Mouse (Mus musculus) midbrain, embryonic 15.5 days (tissue): Measurements from ENCODE around the gene Prdm11. TPM values are rescaled to one million over a fixed set of nuclear protein-coding genes. Genes with fewer than 3 reads are reported as not detected.

ENCODE experiments used
- ATAC-seq: fragments of 200-750 bp; cut with Nextera tagmentation; replicated peaks from 2 replicates; pipeline ENCODE4 v1.8.0; 2017; ENCODE audit warnings: moderate TSS enrichment
- H3K27ac ChIP-seq: fragments of 300-500 bp; sonication (generic); 2 replicates; pipeline ENCODE4 v1.5.1; 2015; ENCODE audit warnings: mild to moderate bottlenecking, inconsistent platforms
- H3K27me3 ChIP-seq: fragments of 300-500 bp; sonication (generic); replicated peaks from 2 replicates; pipeline ENCODE4 v1.6.1; 2015; ENCODE audit warnings: inconsistent platforms
- H3K36me3 ChIP-seq: fragments of 300-500 bp; sonication (generic); replicated peaks from 2 replicates; pipeline ENCODE4 v1.6.1; 2015; ENCODE audit warnings: inconsistent platforms
- H3K4me1 ChIP-seq: fragments of 300-500 bp; sonication (generic); 2 replicates; pipeline ENCODE4 v1.6.1; 2015; ENCODE audit warnings: inconsistent platforms
- H3K4me2 ChIP-seq: fragments of 300-500 bp; sonication (generic); 2 replicates; pipeline ENCODE4 v1.6.1; 2015; ENCODE audit warnings: inconsistent platforms, mild to moderate bottlenecking, moderate library complexity
- H3K4me3 ChIP-seq: fragments of 300-500 bp; sonication (generic); 2 replicates; pipeline ENCODE4 v1.5.1; 2015; ENCODE audit warnings: mild to moderate bottlenecking, inconsistent platforms
- H3K9ac ChIP-seq: fragments of 300-500 bp; sonication (generic); 2 replicates; pipeline ENCODE4 v1.6.1; 2015; ENCODE audit warnings: mild to moderate bottlenecking, inconsistent platforms
- H3K9me3 ChIP-seq: fragments of 300-500 bp; sonication (generic); 2 replicates; pipeline ENCODE4 v1.6.1; 2016; ENCODE audit warnings: inconsistent platforms
- WGBS: fragments of 180-500 bp; shearing (Covaris S2); methylation state at CpG from one replicate; pipeline ENCODE4 v1.1.7; 2015; ENCODE audit warnings: mixed read lengths; 5-methylcytosine and 5-hydroxymethylcytosine counted together
- polyA plus RNA-seq: library from polyadenylated mRNA; unstranded; fragments of >200 nt; fragmentation: Nextera tagmentation; extraction: Ambion mirVana; gene quantifications from 2 replicates; pipeline ENCODE4 v1.2.1, GENCODE M21; 2015

Gene Prdm11
- polyA plus RNA-seq, 1 experiment from 2014 or later = 3.5 TPM

DNA sequence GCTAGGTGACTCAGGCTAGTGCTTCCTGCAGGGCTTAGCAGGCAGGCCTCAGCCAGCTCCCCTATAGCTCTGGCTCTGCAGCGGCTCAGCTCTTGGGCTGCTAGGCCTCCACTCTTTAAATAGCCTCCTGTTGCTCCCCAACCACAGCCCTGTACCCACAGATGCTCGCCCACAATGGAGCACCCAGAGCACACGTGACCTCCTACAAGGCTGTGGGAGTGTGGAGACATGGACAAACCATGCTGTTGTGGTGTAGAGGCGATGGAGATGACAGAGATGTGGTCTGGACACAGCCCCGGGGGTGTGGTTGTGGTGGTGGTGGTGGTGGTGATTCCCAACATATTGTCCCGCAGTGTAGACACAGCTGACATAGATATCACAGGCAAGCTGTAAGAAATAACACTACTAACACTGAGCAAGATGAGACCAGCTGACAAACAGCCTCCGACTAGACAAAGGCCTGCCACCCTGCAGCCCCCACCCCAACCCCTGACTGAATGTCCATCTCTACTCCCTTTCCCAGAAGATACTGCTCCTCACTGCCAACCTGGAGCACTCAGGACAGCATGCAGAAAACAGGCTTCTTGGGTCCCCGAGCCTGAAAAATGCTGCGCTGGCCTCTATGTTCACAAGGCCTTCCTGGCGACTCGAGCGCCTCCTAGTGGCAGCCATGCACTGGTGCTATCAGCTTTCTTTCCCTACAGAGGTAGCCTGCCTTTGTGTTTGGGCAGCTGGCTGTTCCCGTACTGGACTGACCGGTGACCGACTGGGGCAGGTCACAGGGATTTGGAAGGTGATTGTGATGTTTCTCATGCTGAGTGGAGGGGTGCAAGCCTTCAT lies 30.0 kb upstream of the Prdm11 start:
- no peaks in the 10 kb centered on the region for H3K9me3 ChIP-seq
- H3K4me2 ChIP-seq = no peak overlapping the region
- H3K36me3 ChIP-seq = no peaks in the 10 kb centered on the region
- 44% methylated on average over 15 of the region's 15 CpGs for WGBS
- no peak overlapping the region for H3K27ac ChIP-seq
- no peak overlapping the region for H3K9ac ChIP-seq
- H3K4me3 ChIP-seq = no peak overlapping the region
- H3K27me3 ChIP-seq = no peaks in the 10 kb centered on the region
- 0 out of 2 replicates have a peak, but pooled peaks have one; percentile 20 for ATAC-seq
- H3K4me1 ChIP-seq = peaks cover 9% of the 10 kb centered on the region

DNA sequence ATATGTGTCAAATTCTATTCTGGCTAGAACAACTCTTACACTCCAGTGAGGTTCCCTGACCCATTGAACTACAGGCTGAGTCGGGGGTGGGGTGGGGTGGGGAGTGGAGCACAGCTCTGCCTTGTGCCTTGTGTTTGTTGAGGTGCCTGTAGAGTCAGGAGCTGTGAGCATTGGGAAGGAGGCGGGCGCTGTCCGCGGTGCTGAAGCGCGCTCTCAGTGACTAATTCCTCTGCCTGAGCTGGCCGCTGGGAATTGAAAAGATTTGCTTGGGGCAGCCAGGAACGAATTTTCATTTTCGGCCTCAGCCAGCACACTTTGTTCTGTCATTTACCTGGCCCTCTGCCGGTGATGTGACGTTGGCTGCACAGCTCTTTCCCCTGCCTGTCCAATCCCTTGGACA lies 25.7 kb upstream of the Prdm11 start:
- WGBS = 3% methylated on average over 12 of the region's 12 CpGs

DNA sequence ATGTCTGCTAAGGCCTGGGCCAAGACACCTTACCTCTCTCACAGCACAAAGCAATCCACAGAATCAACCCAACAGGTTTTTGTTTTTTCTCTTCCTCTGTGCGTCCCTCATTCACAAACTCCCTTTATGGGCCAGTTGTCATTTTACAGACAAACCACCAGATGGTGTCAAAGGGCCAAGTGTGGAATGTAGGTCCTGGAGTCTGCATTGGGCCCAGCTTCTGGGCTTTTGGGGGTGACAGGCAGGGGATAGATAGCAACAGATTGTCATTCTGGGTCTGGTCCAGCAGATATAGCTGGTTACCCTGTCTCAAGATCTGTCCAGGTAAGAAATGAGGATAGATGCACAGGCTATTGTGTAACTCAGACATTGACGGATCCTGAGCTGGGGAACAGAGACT lies 23.0 kb upstream of the Prdm11 start:
- H3K9ac ChIP-seq = no peak overlapping the region
- no peak overlapping the region for H3K27ac ChIP-seq
- H3K4me3 ChIP-seq = no peak overlapping the region
- ATAC-seq = peak; percentile 43
- peaks cover 9% of the 10 kb centered on the region for H3K4me1 ChIP-seq
- H3K9me3 ChIP-seq = no peaks in the 10 kb centered on the region
- no peaks in the 10 kb centered on the region for H3K36me3 ChIP-seq
- H3K27me3 ChIP-seq = no peaks in the 10 kb centered on the region
- H3K4me2 ChIP-seq = no peak overlapping the region
- 31% methylated on average over 2 of the region's 2 CpGs for whole genome bisulfite sequencing

More for the DNA sequence above, 25.7 kb upstream of the Prdm11 start:
- no peaks in the 10 kb centered on the region for H3K36me3 ChIP-seq
- no peak overlapping the region for H3K9ac ChIP-seq
- peak overlapping the region; percentile 16; the same call in 1 of the 2 replicates for H3K4me2 ChIP-seq
- ATAC-seq = no peak
- no peaks in the 10 kb centered on the region for H3K9me3 ChIP-seq
- no peak overlapping the region for H3K27ac ChIP-seq
- H3K27me3 ChIP-seq = no peaks in the 10 kb centered on the region
- no peak overlapping the region for H3K4me3 ChIP-seq
- H3K4me1 ChIP-seq = peaks cover 9% of the 10 kb centered on the region

DNA sequence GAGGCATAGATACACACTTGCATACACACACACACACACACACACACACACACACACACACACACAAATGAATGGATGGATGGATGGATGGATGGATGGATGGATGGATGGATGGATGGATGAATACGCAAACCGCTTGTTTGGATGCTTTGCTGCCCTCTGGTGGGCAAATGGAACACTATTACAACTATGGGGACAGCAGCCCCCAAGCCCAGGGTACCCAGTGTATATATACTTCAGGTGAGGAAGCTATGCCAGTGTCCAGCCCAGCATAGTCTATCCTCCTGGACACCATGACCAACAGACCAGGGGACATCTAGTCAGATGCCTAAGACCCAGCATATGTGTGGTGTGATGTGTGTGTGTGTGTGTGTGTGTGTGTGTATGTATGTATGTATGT lies 17.4 kb upstream of the Prdm11 start:
- H3K4me1 ChIP-seq = no peaks in the 10 kb centered on the region
- H3K9ac ChIP-seq = no peak overlapping the region
- H3K9me3 ChIP-seq = no peaks in the 10 kb centered on the region
- ATAC-seq = peak; percentile 55; the same call in 1 of the 2 replicates
- 7% methylated on average over 2 of the region's 2 CpGs for WGBS
- H3K36me3 ChIP-seq = no peaks in the 10 kb centered on the region
- no peaks in the 10 kb centered on the region for H3K27me3 ChIP-seq
- H3K4me2 ChIP-seq = no peak overlapping the region
- H3K27ac ChIP-seq = no peak overlapping the region
- H3K4me3 ChIP-seq = no peak overlapping the region

DNA sequence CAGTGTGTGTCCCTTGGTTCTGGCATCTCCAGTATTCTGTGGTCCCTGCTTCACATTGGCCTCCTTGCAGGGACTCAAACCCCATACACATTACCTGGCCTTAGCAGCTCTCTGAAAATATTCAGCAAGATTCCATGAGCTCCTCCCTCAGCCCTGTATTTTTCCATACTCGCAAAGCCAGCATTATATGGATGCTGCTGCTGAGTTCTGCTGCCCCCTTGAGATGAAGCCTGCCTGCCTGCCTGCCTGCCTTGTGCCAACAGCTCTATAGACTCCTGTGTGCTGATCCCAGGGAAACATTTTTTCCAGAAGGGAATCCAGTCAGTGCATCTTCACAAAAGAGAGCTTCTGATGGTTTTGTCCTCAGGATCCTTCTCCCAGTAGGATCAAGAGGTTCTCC lies 5.9 kb upstream of the Prdm11 start:
- Histone ChIP-seq H3K4me3 (no peak overlapping the region), H3K4me2 (no peak overlapping the region), H3K27me3 (no peaks in the 10 kb centered on the region), H3K4me1 (no peaks in the 10 kb centered on the region), H3K9ac (no peak overlapping the region), H3K27ac (no peak overlapping the region), H3K9me3 (no peaks in the 10 kb centered on the region), H3K36me3 (no peaks in the 10 kb centered on the region)
- WGBS = 44% methylated on average over 1 of the region's 1 CpGs
- ATAC-seq = no peak

DNA sequence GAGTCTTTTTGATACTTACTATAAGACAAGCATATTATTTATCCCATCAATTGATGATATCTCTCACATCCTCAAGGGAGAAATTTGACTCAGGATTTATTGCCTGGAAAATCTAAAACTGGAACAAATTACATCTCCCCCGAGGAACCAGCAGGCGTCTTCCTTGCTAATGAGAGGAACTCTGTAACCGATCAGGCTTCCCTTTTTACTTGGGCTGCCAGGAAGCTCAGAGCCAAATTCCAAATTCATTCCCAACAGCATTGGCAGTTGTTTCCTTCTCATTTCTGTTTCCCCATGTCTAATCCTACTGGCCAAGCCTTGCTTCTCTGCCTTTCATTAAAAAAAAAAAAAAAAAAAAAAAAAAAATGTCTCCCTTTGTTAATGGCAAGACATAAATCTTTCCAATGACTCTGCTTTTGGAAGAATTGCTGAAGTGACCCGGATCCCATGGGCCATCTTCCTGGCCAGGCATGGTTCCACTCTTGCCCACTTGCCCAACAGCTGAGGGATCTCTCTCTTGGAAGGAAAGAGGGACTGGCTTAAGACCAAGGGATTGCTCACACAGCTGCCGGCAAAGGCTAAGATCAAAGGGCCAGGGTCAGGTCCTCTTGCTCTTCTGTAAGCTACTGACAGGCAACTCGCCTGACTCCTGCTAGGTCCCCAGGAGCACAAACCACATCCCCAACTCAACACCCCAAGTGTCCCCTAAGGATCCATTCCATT lies 2.8 kb upstream of the Prdm11 start:
- WGBS = 53% methylated on average over 6 of the region's 6 CpGs
- no peaks in the 10 kb centered on the region for H3K9me3 ChIP-seq
- H3K4me2 ChIP-seq = no peak overlapping the region
- H3K36me3 ChIP-seq = no peaks in the 10 kb centered on the region
- H3K27me3 ChIP-seq = no peaks in the 10 kb centered on the region
- ATAC-seq = no peak
- H3K9ac ChIP-seq = no peak overlapping the region
- H3K4me1 ChIP-seq = peaks cover 20% of the 10 kb centered on the region
- no peak overlapping the region for H3K27ac ChIP-seq
- H3K4me3 ChIP-seq = no peak overlapping the region

DNA sequence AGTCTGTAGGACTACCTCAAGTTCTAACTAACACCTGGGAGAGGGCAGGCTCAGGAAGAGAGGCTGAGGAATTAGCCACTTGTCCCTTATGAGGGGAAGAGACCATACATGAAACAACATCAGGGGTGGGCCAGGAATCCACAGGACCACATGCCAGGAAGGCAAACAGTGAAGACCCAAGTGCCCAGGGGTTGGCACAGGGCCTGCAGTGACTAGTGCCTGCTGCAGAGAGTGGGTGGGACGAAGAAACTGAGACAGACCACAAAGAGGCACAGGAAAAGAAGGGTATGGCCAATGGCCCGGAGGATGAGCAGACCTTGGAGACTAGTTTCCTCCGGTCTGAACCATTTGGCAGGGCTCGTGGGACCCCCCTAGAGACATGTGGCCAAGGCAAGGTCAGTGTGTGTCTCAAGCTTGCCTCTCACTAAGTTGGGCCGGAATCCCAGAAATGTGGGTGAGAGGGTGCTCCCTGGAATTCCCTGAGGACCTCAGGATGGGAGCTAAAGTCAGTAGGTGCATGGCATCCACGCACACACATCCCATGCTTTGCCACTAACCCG lies 1.6 kb upstream of the Prdm11 start:
- Histone ChIP-seq H3K4me3 (no peak overlapping the region), H3K4me2 (no peak overlapping the region), H3K27ac (no peak overlapping the region), H3K27me3 (no peaks in the 10 kb centered on the region), H3K36me3 (no peaks in the 10 kb centered on the region), H3K9ac (no peak overlapping the region), H3K9me3 (no peaks in the 10 kb centered on the region), H3K4me1 (peaks cover 22% of the 10 kb centered on the region)
- ATAC-seq = no peak
- WGBS = 91% methylated on average over 7 of the region's 7 CpGs

DNA sequence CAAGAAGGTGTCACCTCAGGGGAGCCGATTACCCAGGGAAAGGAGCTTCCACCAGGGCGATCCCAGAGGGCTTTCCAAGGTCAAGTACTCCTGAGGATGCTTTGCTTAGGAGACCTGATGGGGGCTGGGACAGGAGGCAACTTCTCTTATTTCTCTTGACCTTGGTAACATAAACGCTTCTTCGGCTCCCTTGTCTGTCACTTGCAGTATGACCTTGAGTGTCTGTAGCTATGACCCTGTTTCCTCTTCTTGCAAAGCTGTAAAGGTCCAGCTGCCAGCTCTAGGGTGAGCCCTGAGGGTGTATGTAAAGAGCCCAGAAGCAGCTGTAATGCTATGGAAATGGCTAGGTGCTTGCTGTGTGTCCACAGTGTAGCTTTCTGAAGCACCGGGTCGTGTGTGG lies 1.1 kb upstream of the Prdm11 start:
- Histone ChIP-seq H3K4me3 (no peak overlapping the region), H3K36me3 (no peaks in the 10 kb centered on the region), H3K9ac (no peak overlapping the region), H3K4me1 (peaks cover 22% of the 10 kb centered on the region), H3K9me3 (no peaks in the 10 kb centered on the region), H3K27ac (no peak overlapping the region), H3K27me3 (no peaks in the 10 kb centered on the region), H3K4me2 (no peak overlapping the region; the same call in 1 of the 2 replicates)
- 85% methylated on average over 6 of the region's 6 CpGs for WGBS
- no peak for ATAC-seq

DNA sequence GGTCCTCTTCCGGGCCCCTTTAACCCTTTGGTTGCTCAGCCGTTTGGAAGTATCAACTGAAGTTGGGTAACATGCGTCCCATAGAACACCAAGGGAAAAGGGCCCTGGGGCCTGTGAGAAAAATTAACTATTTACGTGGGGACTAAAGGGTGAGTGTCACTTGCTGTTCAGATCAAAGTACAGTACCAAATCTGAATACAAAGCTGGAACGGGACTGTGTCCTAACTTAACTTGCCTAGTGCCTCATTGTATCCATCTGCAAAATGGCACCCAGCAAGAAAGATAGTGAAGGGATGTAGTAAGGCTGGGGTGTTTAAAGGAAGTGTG lies 505 bp upstream of the Prdm11 start:
- Histone ChIP-seq H3K9ac (peak overlapping the region; percentile 91), H3K4me3 (peak overlapping the region; percentile 78), H3K27me3 (no peaks in the 10 kb centered on the region), H3K27ac (peak overlapping the region; percentile 92), H3K4me2 (peak overlapping the region; percentile 83), H3K36me3 (no peaks in the 10 kb centered on the region), H3K4me1 (peaks cover 25% of the 10 kb centered on the region), H3K9me3 (no peaks in the 10 kb centered on the region)
- WGBS = 22% methylated on average over 5 of the region's 5 CpGs
- ATAC-seq = no peak

DNA sequence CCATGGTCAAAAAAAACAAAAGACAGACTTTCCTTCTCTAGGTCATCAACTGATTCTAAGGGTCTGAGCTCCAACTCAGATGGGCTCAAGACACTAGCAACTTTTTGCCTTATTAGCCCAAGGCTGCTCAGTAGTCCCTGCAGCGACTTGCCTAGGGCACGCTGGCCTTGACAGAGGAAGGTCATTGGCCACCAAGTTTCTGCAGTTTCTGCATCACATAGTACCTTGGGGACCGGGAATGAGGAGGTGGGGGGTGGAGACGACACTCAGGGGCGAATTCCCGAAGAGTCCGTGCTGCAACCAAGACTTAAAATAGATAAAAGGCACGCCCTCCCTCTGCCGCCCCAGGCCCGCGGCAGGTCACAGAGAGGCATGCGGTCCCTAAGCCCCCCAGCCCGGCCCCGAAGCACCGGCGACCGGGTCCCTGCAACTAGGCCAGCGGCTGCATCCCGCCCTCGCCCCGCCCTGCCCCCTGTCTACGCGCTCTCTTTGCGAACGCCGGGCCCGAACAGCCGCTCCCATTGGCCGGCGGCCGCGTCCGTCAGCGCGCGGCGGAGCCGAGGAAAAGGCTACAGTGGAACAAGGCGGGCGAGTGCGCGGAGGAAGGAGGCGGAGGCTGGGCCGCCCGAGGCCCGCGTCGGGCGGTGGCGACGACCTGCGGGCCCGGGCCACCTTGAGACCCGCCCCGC lies 694 bp downstream of the Prdm11 start:
- peak overlapping the region; percentile 92 for H3K27ac ChIP-seq
- no peaks in the 10 kb centered on the region for H3K9me3 ChIP-seq
- H3K36me3 ChIP-seq = no peaks in the 10 kb centered on the region
- WGBS = under 1% methylated on average over 48 of the region's 55 CpGs
- no peaks in the 10 kb centered on the region for H3K27me3 ChIP-seq
- peaks cover 28% of the 10 kb centered on the region for H3K4me1 ChIP-seq
- H3K4me3 ChIP-seq = peak overlapping the region; percentile 78
- peak overlapping the region; percentile 83 for H3K4me2 ChIP-seq
- ATAC-seq = peak; percentile 96
- H3K9ac ChIP-seq = peak overlapping the region; percentile 91

DNA sequence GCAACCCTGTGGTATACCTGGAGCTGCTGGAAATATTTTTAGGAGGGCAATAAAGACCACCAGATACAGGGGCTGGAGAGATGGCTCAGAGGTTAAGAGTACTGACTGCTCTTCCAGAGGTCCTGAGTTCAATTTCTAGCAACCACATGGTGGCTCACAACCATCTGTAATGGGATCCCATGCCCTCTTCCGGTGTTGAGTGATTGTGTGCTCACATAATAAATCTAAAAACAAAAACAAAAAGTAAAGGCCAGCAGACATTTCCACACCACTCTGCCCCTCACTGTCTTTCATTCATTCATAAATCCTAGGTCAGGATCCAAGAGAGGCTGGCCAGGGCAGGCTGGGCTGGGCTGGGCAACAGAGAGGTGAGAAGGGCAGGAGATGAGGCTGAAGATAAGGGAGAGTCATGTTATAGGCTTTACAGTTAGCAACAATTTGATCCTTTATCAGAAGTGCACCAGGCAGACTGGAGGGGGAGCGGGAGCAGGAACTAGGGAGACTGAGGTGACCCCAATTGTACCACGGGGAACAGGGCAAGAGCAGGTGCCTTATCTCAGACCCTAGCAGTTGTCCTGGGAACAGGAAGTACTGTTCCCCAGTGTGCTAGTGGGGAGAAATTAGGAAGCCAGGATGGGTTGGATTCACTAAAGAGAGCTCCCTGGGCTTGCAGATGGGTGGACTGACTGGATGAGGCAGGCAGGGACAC lies 2.4 kb downstream of the Prdm11 start:
- no peak overlapping the region for H3K9ac ChIP-seq
- no peak for ATAC-seq
- 92% methylated on average over 3 of the region's 3 CpGs for WGBS

DNA sequence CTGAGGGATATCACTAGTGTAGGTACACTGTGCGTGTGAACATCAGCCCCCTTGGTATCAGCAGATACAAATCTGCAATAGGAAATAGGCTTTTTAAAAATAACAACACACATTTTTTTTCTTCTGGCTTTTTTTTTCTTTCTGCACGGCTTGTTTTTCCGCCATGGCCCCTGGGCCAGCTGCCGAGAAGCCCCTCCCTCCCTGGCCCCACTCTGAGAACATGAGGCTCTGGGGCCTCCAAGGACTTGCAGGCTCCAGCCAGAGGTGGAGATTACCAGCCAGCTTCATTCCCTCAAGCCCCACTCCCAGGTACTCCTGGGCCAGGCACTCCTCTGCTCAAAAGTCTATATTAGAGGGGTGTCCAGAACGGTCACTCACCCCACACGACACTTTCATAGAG lies 4.5 kb downstream of the Prdm11 start:
- no peak overlapping the region for H3K4me3 ChIP-seq
- H3K4me1 ChIP-seq = peaks cover 24% of the 10 kb centered on the region
- H3K9me3 ChIP-seq = no peaks in the 10 kb centered on the region
- H3K27ac ChIP-seq = no peak overlapping the region
- H3K27me3 ChIP-seq = no peaks in the 10 kb centered on the region
- H3K9ac ChIP-seq = no peak overlapping the region
- no peaks in the 10 kb centered on the region for H3K36me3 ChIP-seq
- no peak for ATAC-seq
- WGBS = 58% methylated on average over 6 of the region's 6 CpGs
- H3K4me2 ChIP-seq = no peak overlapping the region

More for the DNA sequence above, 2.4 kb downstream of the Prdm11 start:
- no peaks in the 10 kb centered on the region for H3K36me3 ChIP-seq
- no peak overlapping the region for H3K4me3 ChIP-seq
- H3K27ac ChIP-seq = no peak overlapping the region
- H3K9me3 ChIP-seq = no peaks in the 10 kb centered on the region
- peaks cover 28% of the 10 kb centered on the region for H3K4me1 ChIP-seq
- H3K27me3 ChIP-seq = no peaks in the 10 kb centered on the region
- H3K4me2 ChIP-seq = no peak overlapping the region
